Mouse (Mus musculus): ENCODE measurements around the gene Apom.
"Not testable (repeated sequence)": the region's sequence is repeated elsewhere in the genome, so short reads cannot be mapped to it uniquely, and the experiment has no call there.

Gene Apom

DNA sequence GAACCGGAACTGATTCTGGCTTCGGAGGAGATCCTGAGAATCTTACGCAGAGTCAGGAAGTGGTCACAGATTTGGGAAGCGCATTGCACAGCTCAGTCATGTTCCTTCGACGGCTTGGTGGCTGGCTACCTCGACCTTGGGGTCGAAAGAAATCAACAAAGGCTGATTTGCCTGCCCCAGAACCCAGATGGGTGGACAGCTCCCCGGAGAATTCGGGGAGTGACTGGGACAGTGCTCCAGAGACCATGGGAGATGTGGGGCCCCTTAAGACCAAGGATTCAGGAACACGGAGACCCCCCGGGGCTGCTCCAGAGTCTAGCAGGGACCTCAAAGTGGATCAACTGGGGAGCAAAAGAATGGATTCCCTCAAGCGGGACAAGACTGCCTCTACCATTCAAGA is 4.8 kb downstream of the Apom start:
- no peak for DNase-seq (ENCODE audit: low spot score)

DNA sequence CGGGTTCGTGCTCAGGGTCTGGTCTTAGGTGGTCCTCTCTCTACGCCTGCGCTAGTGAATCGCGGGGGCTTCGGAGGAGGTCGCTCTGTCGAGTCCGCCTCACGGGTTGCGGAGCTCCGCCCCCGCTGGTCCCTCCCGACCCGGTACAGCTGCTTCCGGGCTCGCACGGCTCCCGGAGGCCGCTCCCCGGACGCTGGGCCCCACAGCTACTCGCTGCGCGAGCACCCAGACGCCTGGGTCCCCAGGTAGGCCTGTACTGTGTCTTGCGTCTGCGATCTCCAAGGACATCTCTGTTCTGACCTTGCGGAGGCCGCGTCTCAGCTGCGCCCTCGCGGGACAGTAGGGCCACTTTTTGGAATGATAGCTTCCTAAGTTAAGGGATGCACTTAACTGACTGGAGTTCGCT is 5.6 kb downstream of the Apom start, which contains the start of gene D17H6S53E:
D17H6S53E (plus strand) TSS at position 168 of the 406 bp plus-strand sequence.
- DNase-seq (ENCODE audit: low spot score) = peak; percentile 81

DNA sequence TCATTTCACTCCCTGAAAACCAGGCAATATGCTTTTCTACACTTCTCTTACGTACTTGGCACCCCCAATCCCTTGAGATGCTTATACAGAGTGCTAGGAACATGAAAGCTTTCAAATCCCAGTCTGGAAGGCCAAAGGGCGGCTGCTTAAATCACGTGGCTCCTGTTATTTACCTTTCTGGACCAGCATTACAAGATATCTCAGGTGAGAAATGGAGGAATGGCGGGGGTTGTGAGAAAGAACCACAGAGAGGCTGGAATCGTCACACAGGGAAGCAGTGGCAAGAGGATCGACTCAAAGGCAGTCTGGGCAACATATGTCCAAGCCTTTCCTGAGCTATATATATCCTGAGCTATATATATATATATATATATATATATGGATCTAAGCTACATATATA is 6.3 kb downstream of the Apom start:
- DNase-seq (ENCODE audit: low spot score) = no peak

DNA sequence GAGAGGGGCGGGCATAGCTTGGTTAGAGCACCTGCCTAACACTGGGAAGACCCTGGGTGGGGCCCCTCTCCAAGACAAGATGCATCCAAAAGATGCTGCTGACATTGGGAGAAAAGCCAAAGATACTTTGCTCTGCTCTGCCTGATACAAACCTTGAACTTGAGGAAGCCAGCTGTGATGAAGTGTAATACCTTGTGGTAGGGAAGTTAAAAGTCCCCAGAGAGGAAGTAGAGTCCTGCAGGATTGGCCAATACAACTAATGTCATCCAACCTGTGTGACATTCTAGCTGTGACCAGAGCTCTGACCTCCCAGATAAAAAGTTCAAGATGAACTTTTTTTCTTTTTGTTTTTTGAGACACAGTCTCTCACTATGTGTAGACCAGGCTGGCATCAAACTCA is 6.8 kb downstream of the Apom start:
- no peak for DNase-seq (ENCODE audit: low spot score)

GRCm38 (mm10) chr17:35124261-35124896 is 7.5 kb downstream of the Apom start:
- not testable (repeated sequence) for DNase-seq (ENCODE audit: low spot score)

DNA sequence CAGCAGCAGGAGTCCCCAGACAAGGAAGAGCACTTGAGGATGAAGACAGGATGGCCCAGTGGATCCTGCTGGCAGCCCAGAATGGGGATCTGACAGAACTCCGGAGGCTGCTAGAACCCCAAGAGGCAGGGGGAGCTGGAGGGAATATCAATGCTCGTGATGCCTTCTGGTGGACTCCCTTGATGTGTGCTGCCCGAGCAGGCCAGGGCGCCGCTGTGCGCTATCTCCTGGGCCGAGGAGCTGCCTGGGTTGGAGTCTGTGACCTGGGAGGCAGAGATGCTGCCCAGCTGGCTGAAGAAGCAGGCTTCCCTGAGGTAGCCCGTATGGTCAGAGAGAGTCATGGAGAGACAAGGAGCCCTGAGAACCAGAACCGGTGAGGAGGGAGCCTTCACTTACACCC is 8.6 kb downstream of the Apom start:
- DNase-seq (ENCODE audit: low spot score) = not testable (repeated sequence)

GRCm38 (mm10) chr17:35121871-35122303 is 10.0 kb downstream of the Apom start, which contains the start of gene Csnk2b:
Csnk2b (minus strand) TSS chr17:35122053.
- DNase-seq (ENCODE audit: low spot score) = peak; percentile 64

DNA sequence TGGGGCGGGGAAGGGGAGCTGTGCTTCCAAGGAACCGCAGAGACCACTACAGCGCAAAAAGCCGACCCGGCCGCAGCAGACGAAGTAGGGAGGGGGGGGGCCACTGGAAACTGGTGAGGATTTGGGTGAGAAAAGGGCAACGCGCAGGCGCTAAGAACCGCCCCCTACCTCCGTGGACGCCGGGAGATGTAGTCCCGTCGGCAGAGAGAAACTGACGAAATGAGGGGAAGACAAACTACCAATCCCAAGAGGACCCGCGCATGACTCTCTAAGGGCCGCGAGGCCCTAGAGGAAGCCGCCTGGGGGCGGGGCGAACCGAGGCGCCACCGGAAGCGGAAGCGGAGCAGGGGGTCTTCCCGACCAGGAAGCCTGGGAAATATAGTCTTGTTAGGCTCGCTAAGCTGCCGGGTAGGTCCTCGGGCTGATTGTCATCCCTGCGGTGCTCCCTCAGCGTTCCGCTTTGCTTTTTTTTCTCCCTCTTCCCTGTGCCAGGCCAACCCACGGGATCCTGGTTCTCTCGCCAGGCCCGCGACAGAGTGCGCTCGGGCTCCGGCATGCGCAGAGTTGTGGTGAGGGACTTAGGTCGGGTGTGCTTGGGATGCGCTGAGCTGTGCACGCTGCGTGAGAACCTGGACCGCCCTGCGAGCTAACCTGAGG is 10.6 kb downstream of the Apom start, which contains the start of gene Gpank1:
Gpank1 (plus strand) TSS at position 313 of the 657 bp plus-strand sequence.
- peak; percentile 97 for DNase-seq (ENCODE audit: low spot score)

GRCm38 (mm10) chr17:35120745-35121142 is 11.1 kb downstream of the Apom start:
- peak; percentile 79 for DNase-seq (ENCODE audit: low spot score)

- peak; percentile 71 for DNase-seq (ENCODE audit: low spot score)
These were observed 16.5 kb downstream of the Apom start, which contains the start of gene Ly6g5b for GRCm38 (mm10) chr17:35115046-35116019. Ly6g5b (minus strand) TSS chr17:35115428.

DNA sequence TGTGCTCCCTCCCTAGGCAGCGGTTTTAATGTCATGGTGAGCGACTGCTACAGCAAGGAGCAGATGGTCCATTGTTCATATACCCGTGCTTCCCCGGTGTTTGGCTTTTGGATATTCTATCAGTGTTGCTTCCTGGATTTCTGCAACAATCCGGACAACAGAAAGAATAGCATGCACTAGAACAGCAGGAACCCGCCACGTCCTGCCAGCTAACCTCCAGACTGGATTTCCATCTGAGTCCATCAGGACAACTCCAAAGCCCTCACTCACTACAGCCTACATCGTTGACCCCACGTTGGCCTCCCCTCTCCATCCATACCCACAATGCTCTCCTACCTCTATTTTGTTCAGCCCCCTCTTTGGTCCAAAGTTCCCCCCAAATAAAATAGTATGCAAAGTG is 20.1 kb downstream of the Apom start:
- DNase-seq (ENCODE audit: low spot score) = no peak

- no peak for DNase-seq (ENCODE audit: low spot score)
These were observed 23.8 kb downstream of the Apom start, which contains the start of gene Ly6g5c for GRCm38 (mm10) chr17:35108097-35108496. Ly6g5c (plus strand) TSS chr17:35108279.

- DNase-seq (ENCODE audit: low spot score) = no peak
These were observed 25.3 kb downstream of the Apom start for GRCm38 (mm10) chr17:35106522-35106921.

- DNase-seq (ENCODE audit: low spot score) = peak; percentile 64
These were observed 26.0 kb downstream of the Apom start for GRCm38 (mm10) chr17:35105740-35106389.

GRCm38 (mm10) chr17:35104754-35105153 is 27.1 kb downstream of the Apom start:
- no peak for DNase-seq (ENCODE audit: low spot score)

DNA sequence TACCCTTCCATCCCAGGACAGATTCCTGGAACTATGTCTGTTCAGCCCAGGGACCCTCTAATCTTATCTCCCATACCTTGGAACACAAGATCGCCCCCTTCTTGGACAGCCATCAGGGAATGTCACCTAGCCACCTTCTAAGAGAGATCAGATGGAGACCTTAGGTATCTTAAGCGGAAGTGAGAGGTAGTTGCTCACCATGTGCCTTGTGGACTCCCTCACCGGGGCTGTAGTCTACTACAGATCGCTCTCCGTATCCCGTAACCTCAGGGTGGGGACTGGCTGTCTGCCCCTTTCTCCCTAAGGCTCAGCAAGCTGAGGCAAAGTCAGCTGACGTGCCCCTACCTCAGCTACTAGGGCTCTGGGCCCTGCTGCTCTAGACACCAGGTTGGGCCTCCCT is 27.8 kb downstream of the Apom start:
- no peak for DNase-seq (ENCODE audit: low spot score)

DNA sequence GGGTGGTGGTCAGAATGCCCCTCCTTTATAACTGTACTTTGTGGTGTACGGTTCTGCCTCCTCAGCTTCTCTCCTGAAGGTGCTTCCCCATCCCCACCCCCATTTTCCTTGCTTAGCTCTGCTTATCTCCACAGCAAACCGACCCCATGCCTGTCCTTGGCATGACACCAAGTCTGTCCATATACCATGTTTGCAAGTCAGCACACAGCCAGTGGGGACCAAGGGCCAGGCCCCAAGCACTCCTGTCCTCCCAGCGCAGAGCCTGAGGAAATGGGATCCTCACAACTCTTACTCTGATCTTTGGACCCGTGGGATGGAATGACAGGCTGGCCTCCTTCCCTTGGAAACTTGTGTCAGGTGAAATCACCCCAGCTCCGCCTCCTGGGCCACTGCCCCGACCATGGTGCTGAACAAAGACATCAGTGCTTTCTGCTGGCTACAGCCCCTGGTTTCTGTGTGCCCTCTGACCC is 28.6 kb downstream of the Apom start:
- no peak for DNase-seq (ENCODE audit: low spot score)

GRCm38 (mm10) chr17:35102299-35102698 is 29.6 kb downstream of the Apom start:
- no peak for DNase-seq (ENCODE audit: low spot score)

GRCm38 (mm10) chr17:35101161-35101560 is 30.7 kb downstream of the Apom start:
- no peak for DNase-seq (ENCODE audit: low spot score)

- DNase-seq (ENCODE audit: low spot score) = no peak
These were observed 31.6 kb downstream of the Apom start for GRCm38 (mm10) chr17:35100196-35100765.

- DNase-seq (ENCODE audit: low spot score) = no peak
These were observed 34.6 kb downstream of the Apom start for GRCm38 (mm10) chr17:35097164-35097655.

Data from testis, postnatal 10 days (tissue).